ENCODE assay signal across 8 mouse cellular contexts in the genomic region with DNA sequence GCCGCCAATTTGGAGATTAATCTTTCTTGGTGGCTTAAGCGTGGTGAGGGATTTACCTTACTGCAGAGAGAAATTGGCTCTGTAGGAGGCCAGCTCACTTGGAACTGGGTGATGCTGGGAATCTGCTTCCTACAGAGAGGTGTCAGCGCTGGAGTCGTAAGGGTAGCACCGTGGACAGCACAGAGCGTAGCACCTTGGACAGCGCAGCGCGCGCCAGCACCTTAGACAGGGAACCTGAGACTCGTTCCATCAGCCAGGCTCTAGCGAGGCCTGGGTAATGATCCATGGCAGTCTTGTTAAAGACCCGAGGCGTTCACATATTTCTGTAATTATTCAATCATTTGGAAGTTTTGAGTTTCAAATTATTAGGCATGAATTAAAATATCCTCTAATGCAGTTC.
DNase-seq lines count a peak whose midpoint lies in the region; ATAC-seq lines count a peak whose summit lies in the region.

No protein-coding gene starts in this region.

- no peak overlapping the region for H3K4me3 ChIP-seq in midbrain, embryonic 10.5 days
- no peak overlapping the region for H3K4me3 ChIP-seq in midbrain, embryonic 11.5 days (ENCODE audit: low read depth, low read length)
- no peak overlapping the region for H3K4me3 ChIP-seq in stomach, embryonic 14.5 days (ENCODE audit: low read depth, low read length)
- H3K4me3 ChIP-seq in forebrain, embryonic 15.5 days, result no peak overlapping the region

- no peaks in the 10 kb centered on the region for H3K4me1 ChIP-seq in midbrain, embryonic 10.5 days
- no peaks in the 10 kb centered on the region for H3K4me1 ChIP-seq in midbrain, embryonic 11.5 days (ENCODE audit: control insufficient read depth, insufficient read depth, low read length)
- H3K4me1 ChIP-seq in stomach, embryonic 14.5 days (ENCODE audit: control insufficient read depth, insufficient read depth, low read length), result no peaks in the 10 kb centered on the region
- no peaks in the 10 kb centered on the region for H3K4me1 ChIP-seq in forebrain, embryonic 15.5 days

- no peaks in the 10 kb centered on the region for H3K27me3 ChIP-seq in midbrain, embryonic 10.5 days (ENCODE audit: low read depth, poor library complexity, severe bottlenecking)
- H3K27me3 ChIP-seq in midbrain, embryonic 11.5 days (ENCODE audit: control insufficient read depth, insufficient read depth, low read length), result no peaks in the 10 kb centered on the region
- no peaks in the 10 kb centered on the region for H3K27me3 ChIP-seq in stomach, embryonic 14.5 days (ENCODE audit: control insufficient read depth, insufficient read depth, low read length)
- no peaks in the 10 kb centered on the region for H3K27me3 ChIP-seq in forebrain, embryonic 15.5 days

- 9% methylated on average over 14 of the region's 14 CpGs for whole genome bisulfite sequencing in midbrain, embryonic 10.5 days
- 9% methylated on average over 14 of the region's 14 CpGs for WGBS in midbrain, embryonic 11.5 days
- 4% methylated on average over 14 of the region's 14 CpGs for WGBS in stomach, embryonic 14.5 days
- WGBS in forebrain, embryonic 15.5 days, result 12% methylated on average over 14 of the region's 14 CpGs

- H3K4me2 ChIP-seq in midbrain, embryonic 11.5 days, result no peak overlapping the region
- H3K4me2 ChIP-seq in stomach, embryonic 14.5 days (replicated peaks; ENCODE audit: low read depth, low read length), result no peak overlapping the region
- no peak overlapping the region for H3K4me2 ChIP-seq in forebrain, embryonic 15.5 days (replicated peaks)

- no peak overlapping the region for H3K9ac ChIP-seq in midbrain, embryonic 11.5 days (ENCODE audit: low read length)
- no peak overlapping the region for H3K9ac ChIP-seq in stomach, embryonic 14.5 days (replicated peaks; ENCODE audit: low read depth, low read length)
- no peak overlapping the region for H3K9ac ChIP-seq in forebrain, embryonic 15.5 days (replicated peaks)

- no peak for ATAC-seq in midbrain, embryonic 11.5 days (ENCODE audit: low FRiP score)
- peak; percentile 53; the same call in 1 of the 2 replicates for ATAC-seq in stomach, embryonic 14.5 days (ENCODE audit: insufficient number of reproducible peaks, insufficient read depth, low FRiP score, low read depth)
- ATAC-seq in forebrain, embryonic 15.5 days (replicated peaks), result no peak

- no peak overlapping the region for H3K27ac ChIP-seq in midbrain, embryonic 10.5 days (replicated peaks)
- no peak overlapping the region for H3K27ac ChIP-seq in midbrain, embryonic 11.5 days (ENCODE audit: low read depth, low read length)
- no peak overlapping the region for H3K27ac ChIP-seq in stomach, embryonic 14.5 days (ENCODE audit: low read length)
- H3K27ac ChIP-seq in forebrain, embryonic 15.5 days (replicated peaks), result no peak overlapping the region

- H3K36me3 ChIP-seq in midbrain, embryonic 10.5 days, result no peaks in the 10 kb centered on the region
- H3K36me3 ChIP-seq in midbrain, embryonic 11.5 days (ENCODE audit: control insufficient read depth, insufficient read depth, low read length), result no peaks in the 10 kb centered on the region
- H3K36me3 ChIP-seq in stomach, embryonic 14.5 days (ENCODE audit: control insufficient read depth, insufficient read depth, low read length), result no peaks in the 10 kb centered on the region
- no peaks in the 10 kb centered on the region for H3K36me3 ChIP-seq in forebrain, embryonic 15.5 days

- DNase-seq in midbrain, embryonic 10.5 days (ENCODE audit: low spot score), result peak; percentile 24
- no peak for DNase-seq in midbrain, embryonic 11.5 days (ENCODE audit: low spot score, missing footprints)
- peak; percentile 82 for DNase-seq in embryo, embryonic 11 days
- DNase-seq in kidney, postnatal 25 days, result peak; percentile 40 to 44
- DNase-seq in left cerebral cortex, postnatal 10 days (ENCODE audit: extremely low spot score in 1 of 2, low spot score in 2 of 2), result no peak
- no peak for DNase-seq in cerebellum, postnatal 25 days

- H3K9me3 ChIP-seq in midbrain, embryonic 10.5 days (replicated peaks), result no peaks in the 10 kb centered on the region
- H3K9me3 ChIP-seq in midbrain, embryonic 11.5 days (ENCODE audit: control insufficient read depth, low read length), result no peaks in the 10 kb centered on the region
- H3K9me3 ChIP-seq in stomach, embryonic 14.5 days (ENCODE audit: control insufficient read depth, low read depth, low read length), result no peaks in the 10 kb centered on the region
- H3K9me3 ChIP-seq in forebrain, embryonic 15.5 days, result no peaks in the 10 kb centered on the region

- intact Hi-C loops in left cerebral cortex, postnatal 10 days (cut with DNase I), result no loop called here

Comparison
In these comparisons a context has a peak if more than half of its experiments do, and no peak if none do; other contexts are left out.
1. DNase-seq: peak in midbrain, embryonic 10.5 days (single experiment), embryo, embryonic 11 days (single experiment) and kidney, postnatal 25 days (2 of 2); none in midbrain, embryonic 11.5 days (single experiment), left cerebral cortex, postnatal 10 days (0 of 2) and cerebellum, postnatal 25 days (0 of 2).